ENCODE assay signal across 7 mouse cellular contexts in genomic region chr2:130273732-130274131, GRCm38 (mm10). TPM values are rescaled to one million over a fixed set of nuclear protein-coding genes. Genes with fewer than 3 reads are reported as not detected.
DNase-seq lines count a peak whose midpoint lies in the region; ATAC-seq lines count a peak whose summit lies in the region.

No protein-coding gene starts in this region.

- peak overlapping the region; percentile 79 for H3K4me2 ChIP-seq in neural tube, embryonic 11.5 days (ENCODE audit: low read depth)
- H3K4me2 ChIP-seq in embryonic facial prominence, embryonic 13.5 days, result peak overlapping the region; percentile 88
- peak overlapping the region; percentile 90 for H3K4me2 ChIP-seq in midbrain, embryonic 11.5 days

- H3K27me3 ChIP-seq in neural tube, embryonic 11.5 days (ENCODE audit: control insufficient read depth, insufficient read depth, low read length), result no peaks in the 10 kb centered on the region
- no peaks in the 10 kb centered on the region for H3K27me3 ChIP-seq in embryonic facial prominence, embryonic 13.5 days
- H3K27me3 ChIP-seq in midbrain, embryonic 11.5 days (ENCODE audit: control insufficient read depth, insufficient read depth, low read length), result no peaks in the 10 kb centered on the region

- ATAC-seq in neural tube, embryonic 11.5 days (ENCODE audit: insufficient read depth, low FRiP score, low TSS enrichment), result peak; percentile 22; the same call in 1 of the 2 replicates
- no peak for ATAC-seq in embryonic facial prominence, embryonic 13.5 days (ENCODE audit: insufficient number of reproducible peaks, insufficient read depth, low FRiP score, low TSS enrichment, low read depth)
- peak; percentile 14 for ATAC-seq in inflammation-experienced regulatory T-cells, adult 6 months
- ATAC-seq in midbrain, embryonic 11.5 days (ENCODE audit: low FRiP score), result no peak; the same call in 1 of the 2 replicates

- peak overlapping the region; percentile 87 for H3K9ac ChIP-seq in neural tube, embryonic 11.5 days (ENCODE audit: low read length)
- peak overlapping the region; percentile 95 for H3K9ac ChIP-seq in embryonic facial prominence, embryonic 13.5 days
- H3K9ac ChIP-seq in midbrain, embryonic 11.5 days (ENCODE audit: low read length), result peak overlapping the region; percentile 96

- H3K9me3 ChIP-seq in neural tube, embryonic 11.5 days (ENCODE audit: control insufficient read depth, low read length), result no peaks in the 10 kb centered on the region
- H3K9me3 ChIP-seq in embryonic facial prominence, embryonic 13.5 days, result no peaks in the 10 kb centered on the region
- H3K9me3 ChIP-seq in midbrain, embryonic 11.5 days (ENCODE audit: control insufficient read depth, low read length), result no peaks in the 10 kb centered on the region

- no peak for DNase-seq in neural tube, embryonic 11.5 days (ENCODE audit: low spot score)
- DNase-seq in neural tube, embryonic 10.5 days (ENCODE audit: extremely low spot score, low spot score), result no peak
- DNase-seq in midbrain, embryonic 11.5 days (ENCODE audit: low spot score, missing footprints), result no peak
- DNase-seq in gastrocnemius, postnatal 4 days (ENCODE audit: low spot score in 2 of 2), result no peak
- no peak for DNase-seq in retina, postnatal 1 day

- peaks cover 6% of the 10 kb centered on the region; the same call in 1 of the 2 replicates for H3K4me1 ChIP-seq in neural tube, embryonic 11.5 days (ENCODE audit: control insufficient read depth, insufficient read depth, low read length)
- H3K4me1 ChIP-seq in embryonic facial prominence, embryonic 13.5 days, result peaks cover 29% of the 10 kb centered on the region
- peaks cover 20% of the 10 kb centered on the region for H3K4me1 ChIP-seq in midbrain, embryonic 11.5 days (ENCODE audit: control insufficient read depth, insufficient read depth, low read length)

- peak overlapping the region; percentile 94 for H3K4me3 ChIP-seq in neural tube, embryonic 11.5 days (ENCODE audit: low read depth, low read length)
- peak overlapping the region; percentile 90 for H3K4me3 ChIP-seq in embryonic facial prominence, embryonic 13.5 days
- H3K4me3 ChIP-seq in midbrain, embryonic 11.5 days (ENCODE audit: low read depth, low read length), result peak overlapping the region; percentile 91

- peaks cover 14% of the 10 kb centered on the region for H3K36me3 ChIP-seq in neural tube, embryonic 11.5 days (ENCODE audit: control insufficient read depth, insufficient read depth, low read length)
- H3K36me3 ChIP-seq in embryonic facial prominence, embryonic 13.5 days, result peaks cover 35% of the 10 kb centered on the region
- peaks cover 32% of the 10 kb centered on the region for H3K36me3 ChIP-seq in midbrain, embryonic 11.5 days (ENCODE audit: control insufficient read depth, insufficient read depth, low read length)

- H3K27ac ChIP-seq in neural tube, embryonic 11.5 days (ENCODE audit: low read depth, low read length), result peak overlapping the region; percentile 47; the same call in 1 of the 2 replicates
- peak overlapping the region; percentile 93 for H3K27ac ChIP-seq in embryonic facial prominence, embryonic 13.5 days
- peak overlapping the region; percentile 86; the same call in 1 of the 2 replicates for H3K27ac ChIP-seq in midbrain, embryonic 11.5 days (ENCODE audit: low read depth, low read length)

- 2% methylated on average over 14 of the region's 14 CpGs for WGBS in neural tube, embryonic 11.5 days
- 1% methylated on average over 14 of the region's 14 CpGs for WGBS in embryonic facial prominence, embryonic 13.5 days
- whole genome bisulfite sequencing in midbrain, embryonic 11.5 days, result 2% methylated on average over 14 of the region's 14 CpGs

RNA-seq across cellular contexts. Expression of gene Nop56, which starts 0.5 kb away (rescaled TPM):
- polyA plus RNA-seq in neural tube, embryonic 11.5 days (2014; fragmentation: Nextera tagmentation; extraction: Ambion mirVana), result 335 and 348 TPM in 2 replicates
- polyA plus RNA-seq in embryonic facial prominence, embryonic 13.5 days (2015; fragmentation: Nextera tagmentation; extraction: Ambion mirVana), result 300 and 333 TPM in 2 replicates
- 100 to 1,000 TPM; 278 to 380 (median 357) TPM for polyA plus RNA-seq in inflammation-experienced regulatory T-cells, adult 6 months (2017; shearing (Covaris generic))
- 335 and 341 TPM in 2 replicates for polyA plus RNA-seq in midbrain, embryonic 11.5 days (2014; fragmentation: Nextera tagmentation; extraction: Ambion mirVana)
- 10 to 100 TPM; 66.9 to 84.6 TPM for total RNA-seq in gastrocnemius, postnatal 4 days (2021)

RNA-seq across cellular contexts. Expression of gene Idh3b, which starts 10.6 kb away (rescaled TPM):
- polyA plus RNA-seq in neural tube, embryonic 11.5 days (2014; fragmentation: Nextera tagmentation; extraction: Ambion mirVana), result 148 and 149 TPM in 2 replicates
- 151 and 158 TPM in 2 replicates for polyA plus RNA-seq in embryonic facial prominence, embryonic 13.5 days (2015; fragmentation: Nextera tagmentation; extraction: Ambion mirVana)
- polyA plus RNA-seq in inflammation-experienced regulatory T-cells, adult 6 months (2017; shearing (Covaris generic)), result 100 to 1,000 TPM; 147 to 175 (median 150) TPM
- 145 and 150 TPM in 2 replicates for polyA plus RNA-seq in midbrain, embryonic 11.5 days (2014; fragmentation: Nextera tagmentation; extraction: Ambion mirVana)
- total RNA-seq in gastrocnemius, postnatal 4 days (2021), result 100 to 1,000 TPM; 282 to 290 TPM

RNA-seq across cellular contexts. Expression of gene Ebf4, which starts 21.2 kb away (rescaled TPM):
- 2.0 and 2.1 TPM in 2 replicates for polyA plus RNA-seq in neural tube, embryonic 11.5 days (2014; fragmentation: Nextera tagmentation; extraction: Ambion mirVana)
- polyA plus RNA-seq in embryonic facial prominence, embryonic 13.5 days (2015; fragmentation: Nextera tagmentation; extraction: Ambion mirVana), result 3.9 and 4.8 TPM in 2 replicates
- polyA plus RNA-seq in inflammation-experienced regulatory T-cells, adult 6 months (2017; shearing (Covaris generic)), result not detected
- polyA plus RNA-seq in midbrain, embryonic 11.5 days (2014; fragmentation: Nextera tagmentation; extraction: Ambion mirVana), result 1.3 and 1.8 TPM in 2 replicates
- 1 to 10 TPM; 2.1 to 2.7 TPM for total RNA-seq in gastrocnemius, postnatal 4 days (2021)

Comparison
In these comparisons a context has a peak if more than half of its experiments do, and no peak if none do; other contexts are left out.
1. ATAC-seq: peak in neural tube, embryonic 11.5 days (single experiment) and inflammation-experienced regulatory T-cells, adult 6 months (single experiment); none in embryonic facial prominence, embryonic 13.5 days (single experiment) and midbrain, embryonic 11.5 days (single experiment).
2. Peak in every context shown above with its lines, with median percentiles within 50 percentile points of each other: H3K27ac ChIP-seq, H3K4me2 ChIP-seq, H3K4me3 ChIP-seq and H3K9ac ChIP-seq.